Mouse (Mus musculus): Measurements from ENCODE around the gene Tmed1. TPM values are rescaled to one million over a fixed set of nuclear protein-coding genes. Genes with fewer than 3 reads are reported as not detected.
"Not testable (repeated sequence)": the region's sequence is repeated elsewhere in the genome, so short reads cannot be mapped to it uniquely, and the experiment has no call there.

Gene Tmed1
- polyA plus RNA-seq, 1 experiment from 2014 or later, result 52.7 TPM

DNA sequence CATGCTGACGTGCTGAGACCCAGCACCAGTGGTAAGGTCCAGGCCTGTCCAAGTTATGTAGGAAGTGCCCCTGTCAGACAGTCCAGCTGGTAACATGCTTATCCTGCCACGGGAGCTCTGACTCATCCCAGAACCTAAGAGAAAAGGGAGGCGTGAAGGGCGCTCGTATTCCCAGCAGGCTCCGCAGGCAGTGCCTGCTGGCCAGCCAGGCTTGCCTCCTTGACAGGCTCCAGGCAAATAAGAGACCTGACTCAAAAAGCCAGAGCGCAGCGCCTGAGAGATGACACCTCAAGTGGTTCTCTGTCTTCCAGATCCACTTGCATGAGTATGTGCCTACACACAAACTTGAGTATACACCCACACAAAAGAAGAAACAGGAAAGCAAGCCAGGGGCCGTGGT, 15.3 kb downstream of the Tmed1 start:
- no peaks in the 10 kb centered on the region for H3K27me3 ChIP-seq (replicated peaks; ENCODE audit: control insufficient read depth, insufficient read depth, low read length)
- ATAC-seq, result no peak
- no peak overlapping the region for H3K27ac ChIP-seq (ENCODE audit: low read length)
- 88% methylated on average over 9 of the region's 9 CpGs for WGBS
- no peak overlapping the region for H3K4me3 ChIP-seq (replicated peaks; ENCODE audit: low read length)
- H3K9me3 ChIP-seq (ENCODE audit: control insufficient read depth, low read length), result no peaks in the 10 kb centered on the region
- no peaks in the 10 kb centered on the region for H3K4me1 ChIP-seq (replicated peaks; ENCODE audit: control insufficient read depth, insufficient read depth, low read length)
- peaks cover 9% of the 10 kb centered on the region for H3K36me3 ChIP-seq (ENCODE audit: control insufficient read depth, insufficient read depth)
- no peak overlapping the region for H3K4me2 ChIP-seq (ENCODE audit: low read length)
- H3K9ac ChIP-seq (replicated peaks; ENCODE audit: low read depth, low read length), result no peak overlapping the region

DNA sequence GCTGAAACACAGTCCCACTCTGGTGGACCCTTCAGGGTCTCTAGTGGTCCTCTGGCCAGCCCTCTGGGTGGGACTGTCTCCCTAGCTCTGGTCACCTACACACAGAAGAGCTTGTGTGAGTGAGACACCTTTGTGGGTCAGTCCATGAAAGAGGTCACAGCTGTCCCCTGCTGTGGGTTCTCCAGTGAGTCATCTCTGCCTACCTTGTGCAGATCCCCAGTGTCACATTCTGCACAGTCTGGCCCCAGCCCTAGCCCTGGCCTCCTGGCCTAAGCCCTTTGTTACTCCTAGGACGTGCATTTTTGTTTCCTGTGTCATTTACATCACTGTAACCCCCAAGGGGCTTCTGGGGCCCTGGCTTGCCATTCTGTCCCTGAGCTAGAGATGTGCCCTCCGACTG, 16.1 kb downstream of the Tmed1 start:
- no peak overlapping the region for H3K4me3 ChIP-seq (replicated peaks; ENCODE audit: low read length)
- H3K4me1 ChIP-seq (replicated peaks; ENCODE audit: control insufficient read depth, insufficient read depth, low read length), result no peaks in the 10 kb centered on the region
- H3K27me3 ChIP-seq (replicated peaks; ENCODE audit: control insufficient read depth, insufficient read depth, low read length), result no peaks in the 10 kb centered on the region
- 66% methylated on average over 2 of the region's 2 CpGs for WGBS
- H3K36me3 ChIP-seq (ENCODE audit: control insufficient read depth, insufficient read depth), result peaks cover 2% of the 10 kb centered on the region; the same call in 1 of the 2 replicates
- no peak overlapping the region for H3K27ac ChIP-seq (ENCODE audit: low read length)
- no peak overlapping the region for H3K4me2 ChIP-seq (ENCODE audit: low read length)
- no peak for ATAC-seq
- no peaks in the 10 kb centered on the region for H3K9me3 ChIP-seq (ENCODE audit: control insufficient read depth, low read length)
- H3K9ac ChIP-seq (replicated peaks; ENCODE audit: low read depth, low read length), result no peak overlapping the region

DNA sequence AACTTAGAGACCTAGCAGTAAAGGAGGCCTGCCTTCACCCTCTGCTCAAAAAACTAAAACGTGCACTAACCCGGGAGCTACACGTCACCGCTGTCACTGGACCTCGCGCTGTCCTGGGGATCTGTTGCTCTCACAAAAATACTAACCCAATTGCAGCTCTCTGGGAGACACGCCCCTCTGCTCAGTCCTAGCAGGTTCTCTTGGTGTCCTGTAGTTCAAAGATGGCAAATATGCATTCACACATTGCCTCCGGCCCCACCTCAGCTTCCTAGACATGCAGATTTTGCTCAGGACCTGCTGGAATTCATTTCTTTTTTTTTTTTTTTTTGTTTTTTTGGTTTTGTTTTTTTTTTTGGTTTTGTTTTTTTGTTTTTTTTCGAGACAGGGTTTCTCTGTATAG, 19.4 kb downstream of the Tmed1 start:
- Histone ChIP-seq H3K4me2 (ENCODE audit: low read length) (no peak overlapping the region), H3K9ac (replicated peaks; ENCODE audit: low read depth, low read length) (no peak overlapping the region), H3K27ac (ENCODE audit: low read length) (no peak overlapping the region), H3K4me3 (replicated peaks; ENCODE audit: low read length) (no peak overlapping the region), H3K9me3 (ENCODE audit: control insufficient read depth, low read length) (no peaks in the 10 kb centered on the region), H3K27me3 (replicated peaks; ENCODE audit: control insufficient read depth, insufficient read depth, low read length) (no peaks in the 10 kb centered on the region), H3K4me1 (replicated peaks; ENCODE audit: control insufficient read depth, insufficient read depth, low read length) (no peaks in the 10 kb centered on the region), H3K36me3 (ENCODE audit: control insufficient read depth, insufficient read depth) (peaks cover 2% of the 10 kb centered on the region; the same call in 1 of the 2 replicates)
- WGBS, result 91% methylated on average over 9 of the region's 9 CpGs
- ATAC-seq, result no peak

DNA sequence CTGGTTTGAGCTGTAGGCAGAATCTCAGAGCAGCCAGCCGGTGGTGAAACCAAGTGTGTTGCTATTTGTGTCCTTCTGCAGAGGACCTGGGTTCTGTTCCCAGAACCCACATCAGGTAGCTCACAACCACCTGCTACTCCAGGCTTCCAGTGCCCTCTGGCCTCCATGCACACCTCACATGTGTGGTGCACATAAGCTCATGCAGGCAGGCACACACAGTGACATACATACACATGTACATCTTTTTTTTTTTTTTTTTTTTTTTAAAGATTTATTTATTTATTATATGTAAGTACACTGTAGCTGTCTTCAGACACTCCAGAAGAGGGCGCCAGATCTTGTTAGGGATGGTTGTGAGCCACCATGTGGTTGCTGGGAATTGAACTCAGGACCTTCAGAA, 21.8 kb downstream of the Tmed1 start:
- not testable (repeated sequence) for H3K4me2 ChIP-seq (ENCODE audit: low read length); H3K4me3 ChIP-seq (replicated peaks; ENCODE audit: low read length); H3K9me3 ChIP-seq (ENCODE audit: control insufficient read depth, low read length); H3K4me1 ChIP-seq (replicated peaks; ENCODE audit: control insufficient read depth, insufficient read depth, low read length); ATAC-seq; H3K9ac ChIP-seq (replicated peaks; ENCODE audit: low read depth, low read length); H3K36me3 ChIP-seq (ENCODE audit: control insufficient read depth, insufficient read depth); H3K27me3 ChIP-seq (replicated peaks; ENCODE audit: control insufficient read depth, insufficient read depth, low read length); H3K27ac ChIP-seq (ENCODE audit: low read length)
- 97% methylated on average over 1 of the region's 2 CpGs for WGBS

DNA sequence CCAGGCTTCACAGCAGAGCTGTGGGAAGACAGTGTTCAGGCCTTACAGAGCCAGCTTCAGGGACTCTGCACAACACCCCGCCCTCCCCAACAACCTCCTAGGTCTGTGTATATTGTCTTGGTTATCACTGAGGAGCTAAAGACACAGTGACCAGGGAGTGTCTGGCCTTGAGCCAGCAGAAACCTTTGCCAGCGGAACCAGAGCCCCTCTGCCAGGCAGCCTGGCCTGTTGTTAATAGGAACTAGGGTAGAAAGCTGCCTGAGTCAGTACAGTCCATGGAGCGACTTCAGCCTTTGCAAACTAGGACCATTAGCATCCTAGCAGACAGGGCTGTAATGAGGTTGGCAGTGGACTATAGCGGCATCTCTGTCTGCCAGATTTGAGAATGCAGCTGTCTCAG, 26.0 kb downstream of the Tmed1 start:
- Histone ChIP-seq H3K27me3 (replicated peaks; ENCODE audit: control insufficient read depth, insufficient read depth, low read length) (no peaks in the 10 kb centered on the region), H3K4me1 (replicated peaks; ENCODE audit: control insufficient read depth, insufficient read depth, low read length) (no peaks in the 10 kb centered on the region), H3K9me3 (ENCODE audit: control insufficient read depth, low read length) (no peaks in the 10 kb centered on the region), H3K4me2 (ENCODE audit: low read length) (no peak overlapping the region), H3K27ac (ENCODE audit: low read length) (no peak overlapping the region), H3K36me3 (ENCODE audit: control insufficient read depth, insufficient read depth) (peaks cover 7% of the 10 kb centered on the region), H3K4me3 (replicated peaks; ENCODE audit: low read length) (no peak overlapping the region), H3K9ac (replicated peaks; ENCODE audit: low read depth, low read length) (no peak overlapping the region)
- 76% methylated on average over 4 of the region's 4 CpGs for WGBS
- ATAC-seq, result no peak

DNA sequence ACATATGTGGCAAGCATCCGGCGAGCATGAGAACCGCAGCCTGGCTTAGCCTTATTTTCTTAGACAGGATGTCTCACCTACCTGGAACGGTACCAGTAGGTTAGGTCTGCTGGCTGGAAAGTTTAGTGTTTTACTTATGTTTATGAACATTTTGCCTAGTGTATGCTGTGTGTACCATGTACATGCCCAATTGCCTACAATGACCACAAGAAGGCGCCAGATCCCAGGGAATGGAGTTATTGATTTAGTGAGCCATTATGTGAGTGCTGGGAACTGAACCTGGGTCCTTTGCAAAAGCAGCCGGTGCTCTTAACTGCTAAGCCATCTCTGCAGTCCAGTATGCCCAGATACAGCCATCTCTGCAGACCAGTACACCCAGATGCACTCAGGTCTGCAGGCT, 32.3 kb downstream of the Tmed1 start:
- no peak overlapping the region for H3K4me3 ChIP-seq (replicated peaks; ENCODE audit: low read length)
- H3K27ac ChIP-seq (ENCODE audit: low read length), result no peak overlapping the region
- H3K9ac ChIP-seq (replicated peaks; ENCODE audit: low read depth, low read length), result no peak overlapping the region
- no peaks in the 10 kb centered on the region for H3K9me3 ChIP-seq (ENCODE audit: control insufficient read depth, low read length)
- 98% methylated on average over 6 of the region's 6 CpGs for WGBS
- peaks cover 28% of the 10 kb centered on the region for H3K36me3 ChIP-seq (ENCODE audit: control insufficient read depth, insufficient read depth)
- H3K4me2 ChIP-seq (ENCODE audit: low read length), result no peak overlapping the region
- H3K27me3 ChIP-seq (replicated peaks; ENCODE audit: control insufficient read depth, insufficient read depth, low read length), result no peaks in the 10 kb centered on the region
- no peaks in the 10 kb centered on the region for H3K4me1 ChIP-seq (replicated peaks; ENCODE audit: control insufficient read depth, insufficient read depth, low read length)
- no peak for ATAC-seq

DNA sequence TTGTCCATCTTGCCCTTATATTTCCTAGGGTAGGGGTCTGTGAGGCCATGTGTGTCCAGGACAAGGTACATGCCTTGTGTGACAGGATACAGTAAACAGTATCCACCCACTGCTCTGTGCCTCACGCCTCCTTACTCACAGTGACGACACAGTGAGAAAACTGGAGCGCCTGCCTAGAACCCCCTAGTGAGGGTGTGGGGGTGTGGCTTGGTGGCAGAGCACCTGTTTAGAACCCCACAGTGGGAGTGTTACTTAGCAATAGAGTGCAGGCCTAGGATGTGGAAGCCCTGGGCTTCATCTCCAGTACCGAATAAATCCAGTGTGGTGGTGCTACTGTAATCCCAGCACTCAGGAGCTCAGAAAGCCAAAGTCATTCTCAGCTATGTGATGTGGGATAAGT, 37.1 kb downstream of the Tmed1 start:
- Histone ChIP-seq H3K4me3 (replicated peaks; ENCODE audit: low read length) (no peak overlapping the region), H3K9me3 (ENCODE audit: control insufficient read depth, low read length) (no peaks in the 10 kb centered on the region), H3K4me1 (replicated peaks; ENCODE audit: control insufficient read depth, insufficient read depth, low read length) (no peaks in the 10 kb centered on the region), H3K27me3 (replicated peaks; ENCODE audit: control insufficient read depth, insufficient read depth, low read length) (no peaks in the 10 kb centered on the region), H3K36me3 (ENCODE audit: control insufficient read depth, insufficient read depth) (peaks cover 36% of the 10 kb centered on the region), H3K27ac (ENCODE audit: low read length) (no peak overlapping the region), H3K9ac (replicated peaks; ENCODE audit: low read depth, low read length) (no peak overlapping the region), H3K4me2 (ENCODE audit: low read length) (no peak overlapping the region)
- WGBS, result 87% methylated on average over 4 of the region's 4 CpGs
- no peak for ATAC-seq

DNA sequence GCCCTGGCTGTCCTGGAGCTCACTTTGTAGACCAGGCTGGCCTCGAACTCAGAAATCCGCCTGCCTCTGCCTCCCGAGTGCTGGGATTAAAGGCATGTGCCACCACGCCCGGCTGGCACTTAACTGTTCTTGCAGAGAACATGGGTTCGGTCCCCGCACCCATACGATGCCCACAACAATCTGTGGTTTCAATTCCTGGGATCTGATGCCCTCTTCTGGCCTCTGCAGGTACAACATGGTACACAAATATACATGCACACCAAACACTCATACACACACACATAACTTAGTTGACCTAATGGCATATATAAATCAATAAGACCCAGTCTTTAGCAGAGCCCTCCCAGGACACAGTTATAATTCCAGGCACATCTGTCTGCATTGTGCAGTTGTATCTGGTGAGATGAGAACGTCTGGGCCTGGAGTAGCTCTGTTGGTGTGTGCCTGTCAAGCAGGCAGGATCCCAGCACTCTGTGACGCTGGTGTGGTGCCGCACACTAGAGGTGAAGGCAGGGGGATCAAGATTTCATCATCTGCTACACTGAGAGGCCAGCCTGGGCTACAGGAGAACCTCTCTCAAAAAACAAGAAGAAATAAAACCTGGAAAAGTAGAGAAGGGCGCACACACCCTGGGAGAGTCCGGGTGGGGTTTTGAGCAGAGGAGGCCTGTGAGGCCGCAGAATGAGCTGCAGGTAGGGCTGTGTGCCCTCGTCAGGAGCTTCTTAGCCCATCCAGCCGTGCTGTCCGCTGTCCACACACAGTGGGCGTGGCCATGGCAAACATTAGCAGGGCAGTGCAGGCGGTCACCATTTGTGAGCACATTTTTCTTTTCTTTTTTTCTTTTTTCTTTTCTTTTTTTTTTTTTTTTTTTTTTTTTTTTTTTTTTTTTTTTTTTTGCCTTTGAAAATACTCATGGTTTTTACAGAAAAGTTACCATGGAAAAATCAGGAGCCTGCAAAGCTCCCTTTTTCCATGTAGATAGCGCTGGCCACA, 40.7 kb downstream of the Tmed1 start:
- 85% methylated on average over 20 of the region's 20 CpGs for WGBS
- Histone ChIP-seq H3K9me3 (ENCODE audit: control insufficient read depth, low read length) (no peaks in the 10 kb centered on the region), H3K27me3 (replicated peaks; ENCODE audit: control insufficient read depth, insufficient read depth, low read length) (no peaks in the 10 kb centered on the region), H3K4me2 (ENCODE audit: low read length) (no peak overlapping the region), H3K9ac (replicated peaks; ENCODE audit: low read depth, low read length) (no peak overlapping the region), H3K4me3 (replicated peaks; ENCODE audit: low read length) (no peak overlapping the region), H3K27ac (ENCODE audit: low read length) (no peak overlapping the region), H3K36me3 (ENCODE audit: control insufficient read depth, insufficient read depth) (peaks cover 27% of the 10 kb centered on the region), H3K4me1 (replicated peaks; ENCODE audit: control insufficient read depth, insufficient read depth, low read length) (no peaks in the 10 kb centered on the region)
- ATAC-seq, result no peak

DNA sequence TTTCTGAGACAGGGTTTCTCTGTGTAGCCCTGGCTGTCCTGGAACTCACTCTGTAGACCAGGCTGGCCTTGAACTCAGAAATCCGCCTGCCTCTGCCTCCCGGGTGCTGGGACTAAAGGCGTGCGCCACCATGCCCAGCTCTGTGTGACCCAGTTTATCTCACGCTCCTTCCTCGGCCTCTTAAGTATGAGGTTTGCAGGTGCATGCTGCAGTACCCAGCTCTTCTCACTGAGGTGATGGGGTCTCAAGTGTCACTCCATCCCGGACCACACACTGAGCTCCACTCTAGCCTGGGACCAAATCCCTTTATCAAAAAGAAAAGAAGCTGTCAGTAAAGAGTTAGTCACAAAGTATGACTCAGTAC, 45.5 kb downstream of the Tmed1 start:
- not testable (repeated sequence) for H3K27ac ChIP-seq (ENCODE audit: low read length); H3K4me2 ChIP-seq (ENCODE audit: low read length); H3K36me3 ChIP-seq (ENCODE audit: control insufficient read depth, insufficient read depth); H3K4me3 ChIP-seq (replicated peaks; ENCODE audit: low read length); H3K9ac ChIP-seq (replicated peaks; ENCODE audit: low read depth, low read length); H3K27me3 ChIP-seq (replicated peaks; ENCODE audit: control insufficient read depth, insufficient read depth, low read length); ATAC-seq; H3K9me3 ChIP-seq (ENCODE audit: control insufficient read depth, low read length); H3K4me1 ChIP-seq (replicated peaks; ENCODE audit: control insufficient read depth, insufficient read depth, low read length)
- 87% methylated on average over 7 of the region's 7 CpGs for WGBS
